Mouse (Mus musculus) heart, adult 8-10 months (tissue): ENCODE measurements at regions not wholly inside any gene's neighbourhood (a gene's known extent, or its start where the extent isn't known, plus 50 kb on each side); places are given as distances from the start of the nearest gene placed in this dataset.
"Not testable (repeated sequence)": the region's sequence is repeated elsewhere in the genome, so short reads cannot be mapped to it uniquely, and the experiment has no call there.

Experiments
- DNase-seq: peaks from one replicate; pipeline ENCODE4 v3.0.0; 2022; ENCODE audit warnings: low spot score

- not testable (repeated sequence) for DNase-seq
Measured at GRCm38 (mm10) chr13:52324378-52324777, 206.7 kb downstream of the Diras2 start.

- DNase-seq = not testable (repeated sequence)
Measured at GRCm38 (mm10) chr13:52325647-52326046, 205.4 kb downstream of the Diras2 start.

GRCm38 (mm10) chr13:52327734-52328133, 203.3 kb downstream of the Diras2 start:
- DNase-seq = no peak

GRCm38 (mm10) chr13:52328766-52329165, 202.3 kb downstream of the Diras2 start:
- no peak for DNase-seq

GRCm38 (mm10) chr13:52331068-52331467, 200.0 kb downstream of the Diras2 start:
- DNase-seq = no peak

- DNase-seq = no peak
Measured at GRCm38 (mm10) chr13:52334962-52335361, 196.1 kb downstream of the Diras2 start.

- DNase-seq = no peak
Measured at GRCm38 (mm10) chr13:52337936-52338335, 193.1 kb downstream of the Diras2 start.

- DNase-seq = no peak
Measured at GRCm38 (mm10) chr13:52339156-52339555, 191.9 kb downstream of the Diras2 start.

- DNase-seq = no peak
Measured at GRCm38 (mm10) chr13:52341981-52342380, 189.1 kb downstream of the Diras2 start.

- DNase-seq = no peak
Measured at GRCm38 (mm10) chr13:52344383-52344782, 186.7 kb downstream of the Diras2 start.

GRCm38 (mm10) chr13:52344853-52345252, 186.2 kb downstream of the Diras2 start:
- no peak for DNase-seq

GRCm38 (mm10) chr13:52345375-52346026, 185.6 kb downstream of the Diras2 start:
- no peak for DNase-seq

GRCm38 (mm10) chr13:52346027-52346375, 185.1 kb downstream of the Diras2 start:
- no peak for DNase-seq

GRCm38 (mm10) chr13:52347631-52348030, 183.4 kb downstream of the Diras2 start:
- no peak for DNase-seq

GRCm38 (mm10) chr13:52349606-52350005, 181.5 kb downstream of the Diras2 start:
- DNase-seq = no peak

GRCm38 (mm10) chr13:52352576-52352975, 178.5 kb downstream of the Diras2 start:
- DNase-seq = no peak

- DNase-seq = no peak
Measured at GRCm38 (mm10) chr13:52353437-52353836, 177.6 kb downstream of the Diras2 start.

GRCm38 (mm10) chr13:52353966-52354365, 177.1 kb downstream of the Diras2 start:
- DNase-seq = no peak

GRCm38 (mm10) chr13:52355921-52356320, 175.2 kb downstream of the Diras2 start:
- not testable (repeated sequence) for DNase-seq

- DNase-seq = not testable (repeated sequence)
Measured at GRCm38 (mm10) chr13:52359332-52359731, 171.7 kb downstream of the Diras2 start.

GRCm38 (mm10) chr13:52361177-52361846, 169.8 kb downstream of the Diras2 start:
- no peak for DNase-seq

GRCm38 (mm10) chr13:52362266-52362665, 168.8 kb downstream of the Diras2 start:
- DNase-seq = no peak

- DNase-seq = no peak
Measured at GRCm38 (mm10) chr13:52369851-52370250, 161.2 kb downstream of the Diras2 start.
